Mouse (Mus musculus) kidney, adult 18-20 months (tissue): ENCODE measurements around the gene Phc1.
"Not testable (repeated sequence)": the region's sequence is repeated elsewhere in the genome, so short reads cannot be mapped to it uniquely, and the experiment has no call there.

ENCODE experiments used
- DNase-seq: peaks from one replicate; pipeline ENCODE4 v3.0.0; 2021

Phc1 gene

DNA sequence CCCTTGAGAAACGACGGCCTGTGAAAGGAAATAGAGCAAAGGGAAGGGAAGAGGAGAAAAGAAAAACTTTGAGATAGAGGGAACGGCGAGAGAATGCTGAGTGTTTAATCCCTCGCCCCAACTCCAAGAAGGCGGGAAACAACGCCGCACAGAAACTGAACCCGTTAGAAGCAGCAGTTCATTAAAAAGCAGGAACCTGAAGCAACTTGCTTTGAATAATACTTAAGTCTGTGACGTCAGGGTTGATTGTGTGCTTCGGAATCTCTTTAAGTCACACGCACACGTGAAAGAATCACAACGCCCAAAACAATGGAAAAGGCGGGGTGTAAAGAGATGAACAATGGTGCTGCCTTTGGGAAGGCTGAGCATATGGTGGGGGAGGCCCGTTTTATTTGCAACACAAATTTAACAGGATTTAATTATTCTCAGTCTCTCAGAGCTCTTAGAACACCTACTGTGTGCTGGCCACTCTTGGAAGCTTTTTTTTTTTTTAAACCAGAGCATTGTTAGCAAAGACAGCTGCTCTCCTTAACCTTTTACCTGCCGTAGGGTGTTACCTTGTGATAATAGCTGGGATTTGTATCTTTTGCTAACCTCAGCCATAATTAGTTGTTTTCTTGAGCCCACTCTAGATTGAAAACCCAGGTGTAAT is at the start of gene Phc1:
Phc1 (minus strand) TSS at position 213 of the 652 bp plus-strand sequence.
- DNase-seq = no peak

DNA sequence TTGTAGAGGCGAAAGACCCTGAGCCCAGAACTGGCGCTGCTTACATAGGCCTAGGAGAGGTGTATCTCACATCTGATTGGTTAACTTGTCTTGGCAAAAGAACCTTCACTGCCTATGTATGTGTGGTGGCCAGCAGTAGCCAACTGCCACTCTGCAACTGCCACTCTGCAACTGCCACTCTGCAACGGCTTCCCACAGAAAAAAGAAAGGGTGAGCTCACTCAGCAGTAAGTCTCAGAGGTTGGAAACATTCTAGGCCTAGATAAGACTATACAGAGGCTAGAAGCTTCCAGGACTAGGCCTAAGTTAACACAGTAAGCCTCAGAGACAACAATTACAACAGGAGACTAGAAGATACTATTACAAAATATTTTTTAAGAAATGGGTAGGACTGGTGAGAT is 49.6 kb upstream of the Phc1 start:
- not testable (repeated sequence) for DNase-seq

DNA sequence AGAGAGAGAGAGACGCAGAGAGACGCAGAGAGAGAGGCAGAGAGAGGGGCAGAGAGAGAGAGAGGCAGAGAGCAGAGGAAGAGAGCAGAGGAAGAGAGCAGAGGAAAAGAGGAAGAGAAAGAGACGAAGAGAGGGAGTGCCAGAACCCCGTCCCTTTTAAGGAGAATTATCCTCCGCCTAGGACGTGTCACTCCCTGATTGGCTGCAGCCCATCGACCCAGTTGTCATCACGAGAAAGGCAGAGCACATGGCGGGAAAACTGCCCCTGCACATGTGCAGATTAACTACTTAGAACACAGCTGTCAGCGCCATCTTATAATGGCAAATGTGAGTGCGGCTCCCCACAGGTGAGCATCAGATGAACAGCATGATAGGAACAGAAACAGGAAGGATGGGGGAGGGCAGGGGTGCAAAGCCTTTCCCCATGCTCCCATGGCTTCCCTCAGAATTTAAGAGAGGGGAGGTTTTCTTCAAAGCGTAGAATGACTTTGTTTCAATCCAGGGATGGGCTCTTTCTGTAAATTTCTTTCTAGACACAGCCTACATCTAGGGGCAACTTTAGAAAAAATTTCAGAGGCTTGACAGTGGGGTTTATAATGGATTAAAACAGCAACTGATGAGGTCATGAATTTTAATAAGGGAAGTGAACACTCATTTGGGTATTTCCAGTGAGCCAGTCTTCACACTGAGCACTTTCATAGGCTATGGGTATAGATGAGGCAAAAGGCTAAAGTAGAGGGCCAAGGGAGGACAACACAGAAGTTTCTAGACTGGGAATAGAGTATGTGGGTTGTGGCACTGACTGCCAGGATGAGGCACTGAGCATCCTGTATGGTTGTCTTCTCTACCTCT is 47.0 kb upstream of the Phc1 start:
- DNase-seq = not testable (repeated sequence)

DNA sequence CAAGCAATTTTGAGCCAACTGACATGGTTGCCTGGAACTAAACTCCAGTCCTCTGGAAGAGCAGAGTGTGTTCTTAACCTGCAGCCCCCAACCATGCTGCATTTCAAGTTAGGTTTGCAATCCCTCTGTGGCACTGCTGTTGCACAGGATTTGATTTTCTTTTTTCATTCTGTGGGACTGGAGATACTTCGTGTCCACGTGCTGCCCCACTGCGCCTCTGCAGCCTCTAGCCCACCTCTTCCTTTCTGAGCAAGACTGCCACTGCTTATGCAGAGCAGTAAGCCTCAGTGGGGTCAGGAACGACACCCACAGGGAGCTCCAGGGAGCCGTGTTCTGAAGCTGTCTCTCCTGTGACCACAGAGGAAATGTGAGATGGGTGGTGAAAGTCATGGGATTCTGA is 45.4 kb upstream of the Phc1 start:
- no peak for DNase-seq

DNA sequence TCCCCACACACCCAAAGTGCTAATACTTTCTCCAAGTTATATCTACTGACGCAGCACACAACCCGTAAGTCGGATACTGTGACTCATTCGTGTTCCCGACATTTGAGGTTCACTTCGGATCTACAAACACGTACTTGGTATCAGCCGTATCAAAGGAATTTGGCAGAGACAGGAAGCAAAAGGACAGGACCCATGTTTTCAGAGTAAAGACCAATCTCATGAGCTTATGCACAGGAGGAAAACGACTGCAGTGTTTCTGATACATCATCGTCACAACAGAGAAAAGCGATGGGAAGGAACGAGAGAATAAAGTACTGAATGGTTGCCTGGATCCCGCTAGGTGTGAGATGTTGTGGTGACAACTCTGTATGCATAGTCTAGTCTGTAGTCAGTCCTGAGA is 44.5 kb upstream of the Phc1 start:
- no peak for DNase-seq

DNA sequence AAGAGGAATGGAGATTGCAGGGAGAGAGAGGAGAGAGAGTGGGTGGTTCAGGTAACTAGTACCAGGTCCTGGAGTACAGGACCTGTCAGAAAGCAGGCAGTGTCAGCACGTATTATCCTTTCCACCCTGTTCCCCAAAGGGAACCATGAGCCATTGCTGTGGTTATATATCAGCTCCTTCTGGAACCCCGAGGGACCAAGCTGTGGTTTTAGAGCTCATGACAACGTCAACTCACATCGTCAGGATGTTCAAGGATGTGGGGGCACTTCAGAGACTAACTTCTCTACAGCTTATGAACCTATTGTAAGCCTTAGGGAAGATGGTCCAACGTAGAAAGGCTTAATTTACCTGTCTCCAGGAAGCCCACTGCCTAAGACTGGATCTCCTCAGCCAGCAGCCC is 42.9 kb upstream of the Phc1 start:
- no peak for DNase-seq

DNA sequence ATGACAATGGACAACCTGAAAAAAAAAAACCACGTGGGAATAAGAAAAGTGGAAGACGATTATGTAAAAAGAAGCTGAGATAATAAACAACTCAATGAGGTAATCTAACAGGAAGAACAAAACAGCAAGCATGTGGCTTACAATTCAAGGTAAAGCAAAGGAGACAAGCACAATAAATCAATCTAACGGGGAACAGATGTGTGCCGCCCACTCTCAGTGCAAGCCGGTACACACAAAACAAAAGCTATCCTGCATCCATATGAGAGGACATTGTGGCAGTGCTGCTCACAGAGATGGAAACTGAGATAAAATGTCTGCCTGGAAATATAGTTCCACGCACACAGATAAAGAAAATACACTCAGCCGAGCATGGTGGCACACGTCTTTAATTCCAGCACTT is 41.7 kb upstream of the Phc1 start:
- DNase-seq = no peak

DNA sequence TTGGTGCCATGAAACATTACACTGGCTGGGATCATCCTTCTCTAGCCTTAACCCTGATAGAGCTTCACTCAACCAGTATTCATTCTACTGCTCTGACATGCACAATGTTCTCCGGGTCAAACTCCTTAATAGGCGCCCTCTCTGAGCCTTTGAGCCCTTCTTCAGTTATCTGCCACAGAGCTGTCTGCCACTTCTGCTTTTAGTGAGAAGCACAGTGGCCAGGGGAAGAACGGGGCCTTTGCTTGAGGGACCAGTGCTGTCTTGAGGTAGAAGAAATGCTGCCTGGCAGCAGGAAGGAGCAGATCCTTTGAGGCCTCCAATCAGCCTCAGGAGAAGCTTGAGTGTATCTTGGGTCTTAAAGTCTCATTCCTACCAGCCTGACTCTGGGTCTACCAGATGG is 27.9 kb upstream of the Phc1 start:
- no peak for DNase-seq

DNA sequence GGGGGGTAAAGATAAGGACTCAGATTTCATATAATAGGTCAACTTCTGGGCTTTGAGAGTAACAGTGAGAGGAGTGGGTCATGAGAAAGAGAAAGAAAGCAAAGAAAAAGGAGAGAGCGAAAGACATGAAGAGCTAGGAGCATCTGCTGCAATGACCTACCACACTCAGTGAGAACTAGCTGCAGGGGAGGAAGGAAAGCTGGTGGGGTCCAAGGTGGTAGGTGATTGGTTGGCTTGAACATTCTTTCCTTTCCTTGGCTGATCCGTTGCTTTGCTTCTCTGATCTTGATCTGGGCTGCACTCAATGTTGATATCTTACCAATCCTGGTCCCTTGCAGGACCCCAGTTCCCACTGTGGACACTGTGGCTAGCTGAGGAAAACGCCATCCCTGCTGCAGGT is 26.6 kb upstream of the Phc1 start:
- no peak for DNase-seq

DNA sequence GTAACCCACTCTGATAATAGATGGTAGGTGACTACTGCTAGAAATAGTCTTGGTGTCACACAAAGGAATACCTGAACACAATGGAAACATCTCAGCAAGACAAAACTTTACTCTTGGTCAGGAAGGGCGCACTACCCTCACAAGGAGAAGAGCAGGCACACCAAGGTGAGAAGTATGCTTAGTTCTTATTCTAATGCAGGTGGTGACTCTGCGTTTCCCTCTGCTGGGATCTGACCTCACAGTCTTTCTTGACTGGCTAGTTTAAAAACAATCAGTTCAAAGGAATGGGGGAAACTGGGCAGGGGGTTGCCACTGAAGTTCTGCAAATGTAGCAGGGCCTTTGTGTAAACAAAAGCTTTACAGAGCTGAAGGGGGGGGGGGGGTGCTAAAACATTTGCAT is 25.9 kb upstream of the Phc1 start:
- no peak for DNase-seq

DNA sequence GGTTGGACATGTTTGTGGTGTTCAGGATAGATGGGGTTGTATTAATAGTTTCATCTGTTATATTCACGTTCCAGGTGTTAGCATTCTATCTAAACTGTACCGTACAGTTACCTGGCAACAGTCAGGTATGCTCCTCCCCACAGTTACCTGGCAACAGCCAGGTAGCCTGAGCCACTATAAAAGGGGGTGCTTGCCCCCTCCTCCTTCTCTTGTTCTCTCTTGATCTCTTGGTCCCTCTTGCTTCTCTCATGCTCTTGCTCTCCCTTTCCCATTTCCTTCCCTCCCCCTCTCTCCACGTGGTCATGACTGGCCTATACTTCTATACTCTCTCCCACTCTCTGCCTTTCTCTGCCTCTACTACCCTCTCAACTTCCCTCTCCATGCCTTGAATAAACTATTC is 25.3 kb upstream of the Phc1 start:
- no peak for DNase-seq

DNA sequence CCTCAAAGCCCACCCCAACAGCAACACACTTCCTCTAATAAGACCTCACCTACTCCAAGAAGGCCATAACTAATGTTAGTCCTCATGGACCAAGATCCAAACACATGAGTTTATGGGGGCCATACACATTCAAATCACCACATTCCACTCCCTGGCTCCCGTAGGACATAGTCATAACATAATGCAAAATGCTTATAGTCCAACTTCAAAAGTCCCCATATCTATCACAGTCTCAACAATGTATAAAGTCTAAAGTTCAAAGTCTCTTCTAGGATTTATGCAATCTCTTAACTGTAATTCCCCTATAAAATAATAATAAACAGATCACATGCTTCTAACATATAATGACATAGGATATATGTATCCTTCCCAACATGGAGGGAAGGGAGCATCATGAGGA is 16.7 kb upstream of the Phc1 start:
- no peak for DNase-seq

DNA sequence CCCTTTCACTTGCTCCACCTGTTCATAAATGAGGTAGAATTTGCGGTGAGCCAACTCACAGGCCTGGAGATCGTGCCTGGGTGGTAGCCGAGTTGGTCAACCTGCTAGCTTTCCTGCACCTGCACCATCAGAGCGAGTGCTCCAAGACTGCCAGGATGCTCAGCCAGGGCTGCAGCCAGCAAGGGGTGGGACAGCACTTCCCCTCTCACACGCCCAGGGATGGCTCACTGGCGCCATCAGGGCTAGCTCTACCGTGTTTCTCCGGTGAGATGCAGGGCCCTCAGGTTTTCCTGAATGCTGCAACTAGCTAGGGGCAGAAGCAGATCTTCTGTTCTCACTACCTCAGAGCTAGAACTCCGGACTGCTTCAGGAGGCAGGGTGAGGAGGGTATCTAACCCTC is 15.5 kb upstream of the Phc1 start:
- no peak for DNase-seq

DNA sequence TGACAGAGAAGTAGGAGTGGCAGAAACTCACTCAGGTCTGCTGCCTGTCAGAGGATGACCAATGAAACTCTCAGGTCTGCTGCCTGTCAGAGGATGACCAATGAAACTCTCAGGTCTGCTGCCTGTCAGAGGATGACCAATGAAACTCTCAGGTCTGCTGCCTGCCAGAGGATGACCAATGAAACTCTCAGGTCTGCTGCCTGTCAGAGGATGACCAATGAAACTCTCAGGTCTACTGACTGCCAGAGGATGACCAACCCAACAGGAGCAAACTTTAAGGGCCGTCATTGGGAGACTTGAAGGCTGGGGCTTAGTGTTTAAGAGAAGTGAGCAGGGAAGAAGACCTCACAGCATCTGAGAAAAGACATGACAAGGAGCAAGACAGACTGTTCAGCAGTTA is 7.0 kb upstream of the Phc1 start:
- DNase-seq = not testable (repeated sequence)

DNA sequence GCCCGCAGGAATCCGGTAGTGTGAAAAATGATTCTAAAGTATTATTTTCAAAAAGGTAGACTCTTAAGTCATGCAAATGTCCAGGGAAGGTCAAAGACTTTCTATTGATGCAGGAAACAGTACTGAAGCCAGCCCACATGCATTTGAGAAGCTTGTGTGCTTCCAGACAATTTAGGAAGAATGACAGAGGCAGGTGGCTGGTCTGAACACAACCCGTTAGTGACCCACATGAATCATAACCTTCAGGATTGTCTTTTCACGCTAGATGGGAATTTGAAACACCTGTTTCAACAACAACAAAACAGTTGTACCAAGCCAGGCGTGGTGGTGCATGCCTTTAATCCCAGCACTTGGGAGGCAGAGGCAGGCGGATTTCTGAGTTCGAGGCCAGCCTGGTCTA is 6.0 kb upstream of the Phc1 start:
- DNase-seq = no peak

DNA sequence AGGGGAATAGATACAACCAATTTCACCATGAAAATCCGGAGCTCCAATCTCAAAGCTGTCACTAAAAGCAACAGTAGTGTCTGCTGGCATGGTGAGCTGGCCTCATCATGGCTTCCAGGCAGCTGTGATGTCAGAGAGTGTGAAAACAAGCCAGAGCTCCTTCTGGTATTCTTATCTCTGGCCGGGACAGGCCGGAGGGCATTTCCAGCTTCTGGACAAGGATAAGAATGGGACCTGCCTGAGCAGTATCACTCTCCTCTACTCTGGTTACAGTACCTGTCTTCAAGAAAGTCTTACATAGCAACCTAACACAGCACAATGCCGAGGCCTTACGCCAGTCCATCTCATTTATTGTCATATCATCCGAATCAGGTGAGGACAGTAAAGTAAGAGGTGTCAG is 5.4 kb upstream of the Phc1 start:
- no peak for DNase-seq

DNA sequence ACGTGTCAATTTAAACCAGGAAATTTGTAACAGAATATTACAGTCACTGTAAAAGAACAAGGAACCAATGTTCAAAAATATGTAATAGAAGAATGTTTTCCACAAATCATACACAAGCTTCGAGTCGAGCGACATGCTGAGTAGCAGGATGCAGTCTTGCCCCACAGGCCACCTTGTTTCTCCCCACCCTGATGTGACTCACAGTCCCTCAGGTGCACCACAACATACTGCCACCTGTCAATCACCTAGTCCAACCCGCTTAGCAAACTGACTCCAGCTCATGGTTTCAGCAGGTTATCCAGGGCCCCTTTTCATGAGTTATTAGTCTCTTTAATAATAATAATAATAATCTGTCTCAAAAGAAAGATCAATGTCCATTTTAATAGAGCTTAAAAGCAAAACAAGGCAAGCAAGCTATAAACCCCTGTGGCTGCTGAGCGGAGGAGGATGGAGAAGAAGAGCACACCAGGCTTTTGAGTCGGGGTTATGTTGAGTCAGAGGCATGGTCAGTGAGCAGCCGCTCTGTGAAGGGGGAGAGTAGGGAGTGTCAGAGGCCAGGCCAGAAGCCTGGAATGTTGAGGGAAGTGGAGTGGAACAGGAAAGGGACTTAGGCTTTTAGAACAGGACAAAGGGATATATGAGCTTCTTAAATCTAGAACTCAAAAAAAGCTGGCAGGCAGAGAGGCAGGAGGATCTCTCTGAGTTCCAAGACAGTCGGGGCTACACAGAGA is 4.2 kb upstream of the Phc1 start:
- no peak for DNase-seq

DNA sequence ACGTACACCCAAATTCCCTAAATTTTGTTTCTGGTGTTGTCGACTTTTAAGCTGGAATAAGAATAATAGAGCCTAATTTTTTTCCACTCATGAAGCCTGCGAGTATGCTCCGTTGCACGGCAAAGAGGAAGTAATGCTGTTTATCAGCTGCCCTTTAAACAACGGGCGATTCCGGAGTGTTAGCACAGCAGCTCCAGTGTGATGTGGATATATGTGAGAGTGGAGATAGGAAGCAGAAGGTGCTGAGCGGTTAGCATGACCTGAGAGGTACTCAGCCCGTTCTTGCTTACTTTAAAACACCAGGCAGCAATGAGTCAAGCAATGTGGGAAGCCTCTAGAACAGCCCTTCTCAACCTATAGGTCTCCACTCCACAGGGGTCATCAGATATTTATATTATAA is 3.4 kb upstream of the Phc1 start:
- DNase-seq = no peak

DNA sequence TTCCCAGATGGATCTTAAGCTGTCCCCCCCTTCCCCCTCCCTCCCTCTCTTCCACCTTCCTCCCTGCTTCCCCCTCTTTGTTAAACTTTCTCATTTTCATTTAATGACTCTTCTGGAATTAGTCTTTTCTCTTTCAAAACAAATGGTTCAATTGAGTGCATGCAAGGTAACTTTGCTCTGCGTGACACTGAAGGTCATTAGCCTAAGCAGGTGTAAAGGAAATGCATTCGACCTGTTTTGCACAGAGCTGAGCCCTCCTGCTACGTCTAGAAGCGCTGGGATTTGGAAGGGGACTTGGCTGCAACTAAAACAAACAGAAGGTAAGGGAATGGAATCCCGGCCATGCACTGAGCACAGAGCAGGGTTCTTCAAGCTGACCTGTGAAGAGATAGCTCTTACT is 1.8 kb upstream of the Phc1 start:
- no peak for DNase-seq

DNA sequence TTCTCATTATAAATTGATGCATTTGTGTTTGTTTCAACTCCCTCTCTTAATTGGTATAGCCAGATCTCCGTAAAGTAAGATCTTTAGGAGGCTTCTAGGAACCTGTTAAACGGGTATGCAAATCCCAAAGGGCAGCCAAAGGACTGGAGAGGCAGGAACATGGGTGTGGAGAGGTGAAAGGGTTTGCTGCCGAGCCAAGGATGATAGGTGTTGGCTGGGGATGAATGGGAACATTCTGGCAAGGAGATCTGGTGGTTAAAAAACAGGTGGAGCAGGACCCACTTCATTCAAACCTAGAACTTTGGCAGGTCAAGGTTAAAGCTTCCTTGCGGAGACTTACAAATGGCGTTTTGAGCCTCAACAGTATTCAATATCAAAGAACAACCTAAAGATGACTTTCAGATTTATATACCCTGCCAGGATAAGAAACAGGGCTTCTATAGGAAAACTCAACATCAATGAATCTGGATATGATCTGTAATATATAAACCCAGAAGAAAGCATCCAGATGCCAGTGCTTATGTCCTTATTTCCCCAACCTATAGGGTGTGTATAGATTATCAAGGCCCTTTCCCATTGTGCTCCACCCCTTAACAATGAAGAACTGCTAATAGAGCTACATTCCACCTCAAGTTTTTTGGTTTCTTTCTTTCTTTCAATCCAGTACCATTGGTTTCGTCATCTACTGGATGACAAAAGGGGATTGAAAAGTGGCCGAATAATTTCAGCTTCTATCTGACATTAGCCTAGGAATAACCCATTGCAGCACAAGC is 863 bp upstream of the Phc1 start:
- no peak for DNase-seq

DNA sequence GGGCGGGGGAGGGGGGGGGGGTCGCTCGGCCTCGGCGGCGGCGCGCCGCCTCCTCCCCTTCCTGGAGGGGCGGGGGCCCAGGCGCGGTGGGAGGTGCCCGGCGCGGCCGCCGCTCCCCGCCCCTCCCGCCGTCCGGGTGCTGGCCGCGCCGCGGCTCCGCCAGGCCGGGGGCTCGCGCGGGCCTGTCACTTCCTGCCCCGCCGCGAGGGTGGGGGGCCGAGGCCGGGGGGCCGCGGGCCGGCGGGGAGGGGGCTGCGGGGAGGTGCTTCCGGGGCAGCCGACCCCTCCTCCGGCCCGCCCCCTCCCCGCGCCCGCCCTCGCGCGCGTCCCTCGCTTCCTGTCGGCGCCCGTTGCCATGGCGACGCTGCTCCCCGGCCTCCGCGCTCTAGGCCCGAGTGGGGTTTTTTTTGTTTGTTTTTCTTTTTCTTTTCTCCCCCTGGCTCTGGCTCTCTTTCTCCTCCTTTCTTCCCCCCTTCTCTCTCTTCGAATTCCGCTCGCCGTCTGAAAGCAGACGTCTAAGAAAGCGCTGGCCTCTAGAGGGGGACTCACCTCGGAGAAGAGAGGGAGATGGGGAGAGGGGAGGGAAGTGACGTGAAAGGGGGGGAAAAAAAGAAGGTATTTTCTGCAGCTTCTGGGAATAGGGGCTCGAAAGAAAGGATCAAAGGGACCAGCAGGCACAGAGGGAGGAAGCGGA is 566 bp downstream of the Phc1 start:
- peak; percentile 85 for DNase-seq

DNA sequence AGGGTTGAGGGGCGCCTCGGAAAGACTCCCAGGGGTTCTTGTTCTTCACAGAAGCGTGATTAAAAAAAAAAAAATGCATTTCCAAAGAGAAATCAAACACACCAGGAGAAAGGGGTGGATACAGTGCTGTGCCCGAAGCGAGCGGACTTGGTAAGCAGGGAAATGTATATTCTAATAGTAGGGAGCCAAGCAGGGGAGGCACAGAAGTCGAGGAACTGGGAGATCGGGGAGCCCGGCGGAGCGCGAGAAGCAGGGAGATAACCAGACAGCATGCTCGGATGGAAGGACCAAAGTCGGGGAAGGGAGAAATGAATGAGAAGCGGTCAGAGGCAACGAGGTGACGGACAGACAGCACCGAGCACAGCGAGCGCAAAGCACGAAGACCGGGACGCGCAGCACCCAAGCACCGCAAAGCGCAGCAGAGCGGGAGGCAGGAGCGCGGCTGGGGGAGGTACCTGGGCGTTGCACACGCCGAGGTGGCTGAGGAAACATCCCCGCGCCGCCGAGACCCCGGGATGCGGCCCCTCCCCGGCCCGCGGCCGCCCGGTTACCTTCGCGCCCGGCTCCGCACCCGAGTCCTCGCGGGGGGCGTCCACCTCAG is 1.2 kb downstream of the Phc1 start:
- DNase-seq = peak; percentile 80
